Mouse (Mus musculus) gastrocnemius, adult 2 months (tissue): Measurements from ENCODE around the gene Dytn. TPM values are rescaled to one million over a fixed set of nuclear protein-coding genes. Genes with fewer than 3 reads are reported as not detected.
"Not testable (repeated sequence)": the region's sequence is repeated elsewhere in the genome, so short reads cannot be mapped to it uniquely, and the experiment has no call there.

Experiments
- DNase-seq: peaks from one replicate; pipeline ENCODE4 v3.0.0; 2022
- H3K27ac ChIP-seq: fragments of 200-600 bp; 2 replicates; pipeline ENCODE4 v1.8.1; 2022; ENCODE audit warnings: mild to moderate bottlenecking
- H3K4me3 ChIP-seq: fragments of 200-600 bp; 2 replicates; pipeline ENCODE4 v1.8.1; 2022; ENCODE audit warnings: mild to moderate bottlenecking, moderate library complexity
- CTCF ChIP-seq: fragments of 200-600 bp; IDR thresholded peaks from 2 replicates; pipeline ENCODE4 v1.8.1; 2022; ENCODE audit warnings: antibody characterized with exemption, mild to moderate bottlenecking, moderate library complexity
- intact Hi-C: fragments of 180-260 bp; cut with DNase I; formaldehyde crosslinking; loops from one replicate; pipeline ENCODE4 v1.15.1; 2025
- total RNA-seq, 2 experiments: library from RNA; stranded (reverse); gene quantifications; 2 replicates each; pipeline ENCODE4 v1.2.3; 2021

The Dytn gene
- total RNA-seq, 2 experiments from 2014 or later = not detected

GRCm38 (mm10) chr1:63658016-63658415 is 28.7 kb downstream of the Dytn start:
- H3K27ac ChIP-seq = no peak overlapping the region
- H3K4me3 ChIP-seq = no peak overlapping the region
- TF ChIP-seq CTCF = peak; percentile 84
- DNase-seq = peak; percentile 54
- intact Hi-C loops = loop anchor here (2.0 to 5.0 kb wide), 2 partner anchors 294 to 791 kb away; no protein-coding TSS in a partner anchor

GRCm38 (mm10) chr1:63639921-63640320 is 46.8 kb downstream of the Dytn start:
- DNase-seq = no peak
- intact Hi-C loops = no loop called here
- Histone ChIP-seq H3K27ac (no peak overlapping the region), H3K4me3 (no peak overlapping the region)
- no peak for TF ChIP-seq CTCF

GRCm38 (mm10) chr1:63630390-63630789 is 56.3 kb downstream of the Dytn start:
- H3K4me3 ChIP-seq, intact Hi-C loops, DNase-seq, H3K27ac ChIP-seq: not testable (repeated sequence)

GRCm38 (mm10) chr1:63628211-63628610 is 58.5 kb downstream of the Dytn start:
- Histone ChIP-seq H3K27ac (no peak overlapping the region), H3K4me3 (no peak overlapping the region)
- no peak for TF ChIP-seq CTCF
- intact Hi-C loops = no loop called here
- DNase-seq = peak; percentile 73

- TF ChIP-seq CTCF = no peak
- H3K27ac ChIP-seq = no peak within 1 kb of the TSS
- DNase-seq = no peak
- intact Hi-C loops = no loop called here
- H3K4me3 ChIP-seq = no peak within 1 kb of the TSS
These were observed 71.1 kb downstream of the Dytn start, which contains the start of gene Gm39653 for GRCm38 (mm10) chr1:63615668-63616067. Gm39653 (plus strand) TSS chr1:63615968.

GRCm38 (mm10) chr1:63614594-63614993 is 72.1 kb downstream of the Dytn start:
- Histone ChIP-seq H3K4me3 (no peak overlapping the region), H3K27ac (no peak overlapping the region)
- TF ChIP-seq CTCF = no peak
- intact Hi-C loops = no loop called here
- peak; percentile 40 for DNase-seq

- intact Hi-C loops = no loop called here
- 0 out of 2 replicates have a peak, but pooled peaks have one; percentile 1 for TF ChIP-seq CTCF
- DNase-seq = no peak
These were observed 77.1 kb downstream of the Dytn start for GRCm38 (mm10) chr1:63609613-63610012.

GRCm38 (mm10) chr1:63603870-63604500 is 82.7 kb downstream of the Dytn start:
- intact Hi-C loops = no loop called here
- no peak for DNase-seq
- no peak overlapping the region for H3K27ac ChIP-seq
- no peak for TF ChIP-seq CTCF
- H3K4me3 ChIP-seq = no peak overlapping the region

More at GRCm38 (mm10) chr1:63609613-63610012, 77.1 kb downstream of the Dytn start:
- no peak overlapping the region for H3K27ac ChIP-seq
- no peak overlapping the region for H3K4me3 ChIP-seq

GRCm38 (mm10) chr1:63586869-63587268 is 99.9 kb downstream of the Dytn start:
- no peak overlapping the region for H3K4me3 ChIP-seq
- TF ChIP-seq CTCF = no peak
- intact Hi-C loops = no loop called here
- no peak overlapping the region for H3K27ac ChIP-seq
- DNase-seq = no peak

GRCm38 (mm10) chr1:63579153-63579552 is 107.6 kb downstream of the Dytn start:
- no peak overlapping the region for H3K4me3 ChIP-seq
- intact Hi-C loops = no loop called here
- DNase-seq = no peak
- no peak overlapping the region for H3K27ac ChIP-seq
- TF ChIP-seq CTCF = no peak

- no peak overlapping the region for H3K27ac ChIP-seq
- TF ChIP-seq CTCF = no peak
- no peak overlapping the region for H3K4me3 ChIP-seq
- intact Hi-C loops = no loop called here
- no peak for DNase-seq
These were observed 109.9 kb downstream of the Dytn start for GRCm38 (mm10) chr1:63576803-63577202.

- no peak overlapping the region for H3K27ac ChIP-seq
- DNase-seq = no peak
- no peak overlapping the region for H3K4me3 ChIP-seq
- no peak for TF ChIP-seq CTCF
- intact Hi-C loops = no loop called here
These were observed 112.7 kb downstream of the Dytn start for GRCm38 (mm10) chr1:63573864-63574611.

- intact Hi-C loops = no loop called here
- Histone ChIP-seq H3K27ac (no peak overlapping the region), H3K4me3 (no peak overlapping the region)
- TF ChIP-seq CTCF = no peak
- DNase-seq = no peak
These were observed 113.3 kb downstream of the Dytn start for GRCm38 (mm10) chr1:63573432-63573831.

Other genes starting within 250 kb of the Dytn start
- gene Adam23, start 241.0 kb downstream of the Dytn start, total RNA-seq = 1 to 10 TPM in 1 of 2 experiments, under 1 TPM in 1; 0.59 to 1.6 TPM
- gene Gm39653, start 71.0 kb downstream of the Dytn start, total RNA-seq = not detected
- gene Mdh1b, start 43.4 kb upstream of the Dytn start, total RNA-seq = not detected
- gene Fastkd2, start 43.7 kb upstream of the Dytn start, total RNA-seq = 10 to 100 TPM; 17.4 to 24.1 TPM
- not detected for gene 4933402D24Rik, start 82.3 kb upstream of the Dytn start, total RNA-seq